In the genomic region with DNA sequence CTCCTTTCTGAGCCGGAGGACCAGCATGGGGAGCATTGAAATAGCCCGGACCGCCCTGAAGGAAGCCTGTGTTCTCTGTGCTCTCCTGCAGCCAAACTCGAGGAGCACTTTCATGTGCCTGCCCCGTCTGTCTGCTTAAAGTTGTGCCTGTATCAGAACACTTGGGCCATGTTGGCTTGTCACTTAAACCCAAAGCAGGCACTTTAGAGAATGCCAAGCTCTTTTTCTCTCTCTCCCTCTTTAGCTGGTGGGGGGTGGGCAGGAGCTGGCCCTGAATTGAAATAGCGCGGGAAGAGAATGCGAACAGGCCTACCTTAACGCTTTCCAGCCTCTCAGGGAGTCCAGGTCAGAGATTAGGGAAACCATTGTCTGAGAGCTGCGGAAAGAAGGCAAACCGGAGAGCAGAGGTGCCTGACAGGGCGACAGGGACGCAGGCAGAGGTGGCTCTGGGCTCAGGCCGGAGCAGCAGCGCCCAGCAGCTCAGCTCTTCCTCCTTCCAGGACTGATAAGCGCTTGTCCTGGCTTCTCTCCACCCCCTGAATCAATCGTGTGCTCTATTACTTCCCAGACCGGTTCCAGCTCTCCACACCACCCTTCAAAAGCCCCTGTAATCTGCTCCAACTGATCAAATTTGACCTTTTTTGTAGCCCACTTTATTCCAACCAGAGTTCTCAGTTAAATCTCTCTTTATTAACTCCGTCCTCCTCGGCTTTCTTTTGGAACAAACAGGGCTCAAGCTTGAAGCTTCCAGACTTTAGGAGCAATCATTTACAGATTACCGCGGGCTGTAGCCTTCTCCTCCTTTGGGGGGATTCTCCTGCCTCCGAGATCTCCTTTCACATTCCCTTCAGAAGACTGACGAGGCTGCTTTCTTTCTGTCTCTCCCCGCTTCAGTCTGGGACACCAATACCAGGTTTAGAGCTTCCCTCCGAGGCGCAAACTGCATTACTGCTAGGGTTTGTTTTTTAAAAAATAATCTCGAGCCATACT, we compare ENCODE assay signal across 8 mouse cellular contexts.
A peak's percentile ranks its signal among the peaks of the same experiment; 100 is the strongest.
DNase-seq lines count a peak whose midpoint lies in the region; ATAC-seq lines count a peak whose summit lies in the region.

No protein-coding gene starts in this region.

- peak; percentile 61 for ATAC-seq in forebrain, embryonic 11.5 days (replicated peaks; ENCODE audit: low FRiP score)
- peak; percentile 55; the same call in 1 of the 2 replicates for ATAC-seq in liver, embryonic 12.5 days
- peak; percentile 36; the same call in 1 of the 2 replicates for ATAC-seq in neural tube, embryonic 13.5 days (ENCODE audit: low read depth)
- no peak for ATAC-seq in monocyte, adult 5-6 weeks (replicated peaks; ENCODE audit: insufficient number of reproducible peaks, low FRiP score, low TSS enrichment, poor library complexity, severe bottlenecking)
- no peak for ATAC-seq in activated CD4-positive, CD25-positive, alpha-beta regulatory T cell, adult 4 months

- peak; percentile 37 for DNase-seq in R1 (ENCODE audit: low read depth, low spot score)
- DNase-seq in brain, adult 2 months (ENCODE audit: low read depth, low spot score), result peak; percentile 50
- peak; percentile 62 for DNase-seq in forebrain, embryonic 11.5 days (ENCODE audit: low spot score)
- peak; percentile 59 to 67 for DNase-seq in heart, postnatal 36 days

- no peak overlapping the region for H3K27ac ChIP-seq in forebrain, embryonic 11.5 days (ENCODE audit: low read depth, low read length)
- no peak overlapping the region for H3K27ac ChIP-seq in liver, embryonic 12.5 days
- H3K27ac ChIP-seq in neural tube, embryonic 13.5 days (replicated peaks), result no peak overlapping the region

- peak overlapping the region; percentile 58 for H3K9ac ChIP-seq in forebrain, embryonic 11.5 days (ENCODE audit: low read length)
- H3K9ac ChIP-seq in liver, embryonic 12.5 days, result peak overlapping the region; percentile 32; the same call in 1 of the 2 replicates
- H3K9ac ChIP-seq in neural tube, embryonic 13.5 days, result peak overlapping the region; percentile 68

- WGBS in forebrain, embryonic 11.5 days, result 4% methylated on average over 28 of the region's 28 CpGs
- WGBS in liver, embryonic 12.5 days (ENCODE audit: insufficient replicate concordance), result 13% methylated on average over 28 of the region's 28 CpGs
- WGBS in neural tube, embryonic 13.5 days, result 12% methylated on average over 28 of the region's 28 CpGs

- intact Hi-C loops in heart, postnatal 36 days (cut with DNase I), result loop anchor here (10.0 kb wide), 1 partner anchor 206 kb away; no protein-coding TSS in a partner anchor

- peaks cover 6% of the 10 kb centered on the region for H3K9me3 ChIP-seq in forebrain, embryonic 11.5 days (ENCODE audit: control insufficient read depth, low read length)
- H3K9me3 ChIP-seq in liver, embryonic 12.5 days (replicated peaks), result no peaks in the 10 kb centered on the region
- peaks cover 5% of the 10 kb centered on the region; the same call in 1 of the 2 replicates for H3K9me3 ChIP-seq in neural tube, embryonic 13.5 days

- no peak overlapping the region; the same call in 1 of the 2 replicates for H3K4me3 ChIP-seq in forebrain, embryonic 11.5 days (ENCODE audit: low read depth, low read length)
- H3K4me3 ChIP-seq in liver, embryonic 12.5 days, result peak overlapping the region; percentile 33
- H3K4me3 ChIP-seq in neural tube, embryonic 13.5 days, result peak overlapping the region; percentile 27

- peaks cover 15% of the 10 kb centered on the region for H3K4me1 ChIP-seq in forebrain, embryonic 11.5 days (replicated peaks; ENCODE audit: control insufficient read depth, insufficient read depth, low read length)
- peaks cover 7% of the 10 kb centered on the region; the same call in 1 of the 2 replicates for H3K4me1 ChIP-seq in liver, embryonic 12.5 days
- H3K4me1 ChIP-seq in neural tube, embryonic 13.5 days (replicated peaks), result peaks cover 19% of the 10 kb centered on the region

- no peaks in the 10 kb centered on the region for H3K27me3 ChIP-seq in forebrain, embryonic 11.5 days (ENCODE audit: control insufficient read depth, insufficient read depth, low read length)
- 0 out of 2 replicates have a peak, but pooled peaks cover 3% of the 10 kb centered on the region for H3K27me3 ChIP-seq in liver, embryonic 12.5 days (replicated peaks)
- no peaks in the 10 kb centered on the region for H3K27me3 ChIP-seq in neural tube, embryonic 13.5 days

- H3K4me2 ChIP-seq in forebrain, embryonic 11.5 days (ENCODE audit: low read depth, low read length, severe bottlenecking), result peak overlapping the region; percentile 42
- peak overlapping the region; percentile 60 for H3K4me2 ChIP-seq in liver, embryonic 12.5 days
- H3K4me2 ChIP-seq in neural tube, embryonic 13.5 days, result peak overlapping the region; percentile 55

- no peaks in the 10 kb centered on the region for H3K36me3 ChIP-seq in forebrain, embryonic 11.5 days (ENCODE audit: control insufficient read depth, insufficient read depth, low read length)
- no peaks in the 10 kb centered on the region for H3K36me3 ChIP-seq in liver, embryonic 12.5 days
- H3K36me3 ChIP-seq in neural tube, embryonic 13.5 days, result peaks cover 5% of the 10 kb centered on the region; the same call in 1 of the 2 replicates

Comparison
In these comparisons a context has a peak if more than half of its experiments do, and no peak if none do; other contexts are left out.
1. ATAC-seq: peak in forebrain, embryonic 11.5 days (single experiment), liver, embryonic 12.5 days (single experiment) and neural tube, embryonic 13.5 days (single experiment); none in monocyte, adult 5-6 weeks (single experiment) and activated CD4-positive, CD25-positive, alpha-beta regulatory T cell, adult 4 months (single experiment).
2. Peak in every context shown above with its lines, with median percentiles within 50 percentile points of each other: DNase-seq, H3K4me2 ChIP-seq and H3K9ac ChIP-seq.